Mouse (Mus musculus): ENCODE data around the gene 2700097O09Rik.
A peak's percentile ranks its signal among the peaks of the same experiment; 100 is the strongest.
"Not testable (repeated sequence)": the region's sequence is repeated elsewhere in the genome, so short reads cannot be mapped to it uniquely, and the experiment has no call there.

2700097O09Rik gene

DNA sequence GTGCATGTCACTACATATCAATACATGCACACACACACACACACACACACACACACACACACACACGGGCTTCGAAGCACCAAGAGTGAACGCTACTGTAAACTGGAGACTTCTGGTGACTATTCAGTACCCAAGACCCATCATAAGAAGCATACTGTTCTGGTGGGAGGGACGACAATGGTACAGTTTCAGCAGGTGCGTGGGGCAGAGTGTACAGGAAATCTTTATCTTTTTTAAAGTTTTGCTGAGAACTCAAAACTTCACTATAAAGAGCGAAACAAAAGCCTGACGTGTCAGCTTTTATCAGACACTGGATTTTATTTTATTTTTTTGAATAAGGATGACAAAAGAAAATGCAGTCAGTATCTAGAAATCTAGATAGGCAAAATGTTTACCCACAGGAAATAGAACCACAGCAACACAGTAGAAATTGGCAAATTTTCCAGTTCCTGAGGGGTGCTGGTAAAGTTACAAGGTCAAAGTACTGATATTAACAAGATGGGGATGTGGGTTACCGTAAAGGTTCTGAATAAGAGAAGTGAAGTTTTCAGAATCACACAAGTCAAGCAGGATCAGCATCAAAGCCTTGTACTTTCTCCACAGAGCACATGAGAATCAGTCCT is 30.1 kb downstream of the 2700097O09Rik start:
- DNase-seq (ENCODE audit: low spot score in 2 of 2): no peak

DNA sequence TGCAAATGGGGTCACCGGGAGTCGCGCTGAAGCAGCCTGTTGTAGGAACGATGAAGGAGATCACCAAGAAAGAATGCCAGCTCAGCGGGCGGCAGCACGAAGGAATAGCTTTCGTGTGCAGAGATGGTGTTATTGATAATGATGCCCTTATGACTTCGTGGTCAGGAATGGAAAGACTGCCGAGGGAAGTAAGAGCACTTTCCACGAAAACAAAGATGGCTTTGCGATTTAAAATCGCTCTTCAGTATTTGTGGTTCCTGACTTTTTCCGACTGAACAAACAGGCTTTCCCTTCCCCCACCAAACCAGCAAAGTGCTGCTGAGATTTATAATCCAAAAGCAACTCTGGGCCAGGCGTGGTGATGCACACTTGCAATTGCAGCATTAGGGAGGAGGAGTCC is 38.9 kb downstream of the 2700097O09Rik start:
- no peak for DNase-seq (ENCODE audit: low spot score in 2 of 2)

DNA sequence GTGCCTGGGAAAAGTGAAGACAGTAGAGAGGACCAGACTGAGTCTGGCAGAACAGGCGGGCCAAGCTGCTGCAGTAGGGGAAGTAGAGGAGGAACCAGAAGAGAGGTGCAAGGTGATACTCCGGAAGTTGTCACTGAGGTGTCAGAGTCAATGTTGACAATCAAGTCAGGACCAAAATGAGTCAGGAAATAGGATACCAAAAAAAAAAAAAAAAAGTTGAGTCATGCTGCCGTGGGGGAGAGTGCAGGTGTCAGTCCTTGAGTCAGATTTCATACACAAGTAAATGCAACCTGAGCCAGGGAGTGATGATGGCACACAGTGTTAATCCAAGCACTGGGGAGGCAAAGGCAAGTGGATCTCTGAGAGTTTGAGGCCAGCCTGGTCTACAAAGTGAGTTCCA is 52.8 kb downstream of the 2700097O09Rik start:
- DNase-seq (ENCODE audit: low spot score in 2 of 2): no peak

DNA sequence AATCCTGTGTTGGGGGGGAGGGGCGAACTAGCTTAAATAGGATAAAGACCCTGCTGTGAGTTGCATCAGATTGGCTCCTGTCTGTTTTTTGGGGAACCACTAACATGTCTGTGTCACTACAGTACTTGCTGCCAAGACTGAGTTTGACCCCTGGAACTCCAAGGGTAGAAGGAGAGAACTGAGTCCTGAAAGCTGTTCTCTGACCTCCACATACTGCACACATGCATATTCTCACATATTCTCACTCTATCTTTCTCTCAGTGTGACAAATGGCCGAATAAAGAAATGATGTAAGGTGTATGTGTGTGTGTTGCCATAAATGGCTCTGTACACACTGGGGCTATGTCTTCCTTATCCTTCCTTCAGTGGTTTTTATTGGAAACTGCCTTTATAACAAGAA is 56.6 kb downstream of the 2700097O09Rik start:
- no peak for DNase-seq (ENCODE audit: low spot score in 2 of 2)

DNA sequence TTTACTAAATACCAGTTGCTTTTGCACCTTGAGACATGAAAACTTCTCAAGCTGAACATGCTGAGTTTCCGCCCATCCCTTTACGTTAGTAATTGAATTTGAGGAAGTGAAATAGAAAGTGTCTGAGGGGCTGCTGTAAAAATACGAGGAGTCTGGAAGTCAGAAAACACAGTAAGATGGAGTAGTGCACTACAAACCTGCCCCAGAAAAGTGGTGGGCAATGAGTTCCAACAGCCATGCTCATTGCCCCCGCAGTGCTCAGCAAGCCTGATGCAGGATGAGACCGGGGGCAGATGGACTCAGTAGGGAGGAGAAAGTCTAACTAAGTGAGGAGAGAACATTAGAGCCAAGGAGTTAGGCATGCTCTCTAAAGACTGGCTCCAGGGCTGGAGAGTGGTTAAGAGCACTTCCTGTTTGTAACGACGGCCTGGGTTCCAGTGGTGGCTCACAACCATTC is 60.5 kb downstream of the 2700097O09Rik start:
- DNase-seq (ENCODE audit: low spot score in 2 of 2): peak in 1 of 2 experiments; percentile 67

DNA sequence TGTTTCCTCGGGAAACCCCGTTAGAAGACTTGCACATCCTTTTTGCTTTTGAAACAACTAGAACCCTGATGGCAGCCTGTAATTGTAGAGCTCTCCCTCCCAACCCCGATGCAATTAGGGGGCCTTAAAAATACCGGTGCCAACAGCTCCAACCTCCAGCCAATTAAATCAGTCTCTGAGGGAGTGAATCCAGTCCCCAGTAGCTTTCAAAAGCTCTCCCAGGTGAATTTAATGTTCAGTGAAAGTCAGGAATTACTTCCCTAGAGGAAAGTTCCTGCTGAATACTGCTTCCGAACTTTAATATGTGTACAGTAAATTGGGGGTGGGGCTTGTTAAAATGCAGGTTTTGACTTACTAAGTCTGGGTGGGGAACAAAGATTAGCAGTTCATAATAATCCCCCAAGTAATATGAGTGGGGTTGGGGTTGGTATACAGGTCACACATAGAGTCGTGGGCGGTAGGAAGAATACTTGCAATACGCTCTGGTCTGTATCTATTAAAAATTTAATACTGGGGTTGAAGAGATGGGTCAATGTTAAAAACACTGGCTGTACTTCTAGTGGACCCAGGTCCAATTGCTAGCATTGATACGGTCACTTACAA is 62.7 kb downstream of the 2700097O09Rik start:
- no peak for DNase-seq (ENCODE audit: low spot score in 2 of 2)

DNA sequence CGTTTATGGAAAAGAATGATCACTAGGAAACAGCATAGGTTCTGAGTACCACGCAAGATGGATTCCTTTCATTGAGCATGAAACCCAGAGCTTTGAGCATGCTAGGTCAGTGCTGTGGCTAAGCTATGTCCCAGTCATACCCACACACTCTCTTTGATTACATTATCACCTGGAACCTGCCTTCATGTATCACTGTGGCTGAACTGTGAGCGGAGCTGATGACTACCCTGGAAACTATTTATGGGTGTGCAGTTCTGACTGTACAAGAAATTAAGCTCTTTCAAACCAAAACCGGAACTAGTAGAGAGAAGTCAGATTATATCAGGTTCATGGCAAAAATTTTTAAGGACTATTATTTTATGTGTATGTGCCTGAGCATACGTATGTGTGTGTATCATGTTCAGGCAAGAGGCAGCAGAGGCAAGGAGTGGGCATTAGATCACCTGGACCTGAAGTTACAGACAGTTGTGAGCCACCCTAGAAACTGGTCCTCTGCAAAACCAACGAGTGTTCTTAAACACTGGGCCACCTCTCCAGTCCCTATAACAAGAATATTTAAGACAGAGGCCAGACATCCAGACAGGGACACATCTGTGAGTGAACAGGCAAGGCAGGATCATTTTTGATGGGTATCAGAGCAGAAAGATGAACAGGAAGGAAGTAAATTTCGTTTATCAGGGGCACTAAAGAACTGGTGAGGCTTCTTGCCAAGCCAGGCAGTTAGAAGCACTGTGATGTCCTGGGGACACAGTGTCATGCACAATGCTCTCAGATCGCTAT is 63.4 kb downstream of the 2700097O09Rik start:
- no peak for DNase-seq (ENCODE audit: low spot score in 2 of 2)

DNA sequence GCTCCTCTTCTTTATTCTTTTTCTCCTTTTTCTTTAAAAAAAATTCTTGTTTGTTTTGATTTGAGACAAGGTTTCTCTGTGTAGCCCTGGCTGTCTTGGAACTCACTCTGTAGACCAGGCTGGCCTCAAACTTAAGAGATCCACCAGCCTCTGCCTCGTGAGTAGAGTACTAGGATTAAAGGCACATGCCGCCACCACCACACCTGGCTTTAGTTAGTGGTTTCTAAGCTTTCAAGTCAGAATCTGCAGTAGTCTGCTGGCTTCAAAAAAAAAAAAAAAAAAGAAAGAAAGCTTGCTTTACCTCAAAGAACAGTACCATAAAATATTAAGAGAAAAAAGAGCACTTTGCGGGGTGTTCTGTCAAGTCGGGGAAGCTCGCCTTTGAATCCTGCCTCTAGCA is 64.5 kb downstream of the 2700097O09Rik start:
- no peak for DNase-seq (ENCODE audit: low spot score in 2 of 2)

DNA sequence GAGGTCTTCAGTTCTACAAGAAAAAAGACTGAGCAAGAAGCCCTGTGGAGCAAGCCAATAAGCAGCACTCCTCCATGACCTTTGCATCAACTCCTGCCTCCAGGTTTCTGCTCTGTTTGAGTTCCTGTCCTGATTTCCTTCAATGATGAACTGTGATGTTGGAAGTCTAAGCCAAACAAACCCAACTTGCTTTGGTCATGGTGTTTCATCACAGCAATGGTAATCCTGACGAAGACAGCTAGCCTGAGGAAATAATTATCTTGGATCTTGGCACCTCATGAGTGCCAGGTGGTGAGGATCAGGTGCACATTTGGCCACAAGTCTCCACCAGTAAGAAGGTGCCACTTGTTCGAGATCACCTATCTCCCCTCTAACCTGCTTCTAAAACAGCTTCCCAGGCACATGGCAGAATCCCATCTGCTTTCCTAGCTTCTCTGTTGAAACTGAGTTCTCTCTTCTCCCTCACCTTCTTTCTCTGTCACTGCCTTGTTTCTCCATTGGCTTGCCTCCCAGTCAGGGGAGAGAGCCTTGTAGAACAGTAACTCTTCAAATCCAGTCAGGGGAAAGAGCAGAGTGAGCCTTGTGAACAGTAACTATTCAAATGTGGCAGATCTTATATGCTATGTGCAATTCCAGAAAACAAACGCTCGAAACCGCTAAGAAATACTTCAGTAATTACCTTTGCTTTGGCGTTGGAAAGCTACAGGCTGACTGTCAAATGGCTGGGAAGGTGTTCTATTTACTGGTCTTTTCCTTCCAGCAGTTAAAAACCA is 66.1 kb downstream of the 2700097O09Rik start, which contains the start of gene Baz1a:
Gene Baz1a, minus strand, starts transcription at position 723 of the 773 bp plus-strand sequence.
- DNase-seq (ENCODE audit: low spot score in 2 of 2): no peak

DNA sequence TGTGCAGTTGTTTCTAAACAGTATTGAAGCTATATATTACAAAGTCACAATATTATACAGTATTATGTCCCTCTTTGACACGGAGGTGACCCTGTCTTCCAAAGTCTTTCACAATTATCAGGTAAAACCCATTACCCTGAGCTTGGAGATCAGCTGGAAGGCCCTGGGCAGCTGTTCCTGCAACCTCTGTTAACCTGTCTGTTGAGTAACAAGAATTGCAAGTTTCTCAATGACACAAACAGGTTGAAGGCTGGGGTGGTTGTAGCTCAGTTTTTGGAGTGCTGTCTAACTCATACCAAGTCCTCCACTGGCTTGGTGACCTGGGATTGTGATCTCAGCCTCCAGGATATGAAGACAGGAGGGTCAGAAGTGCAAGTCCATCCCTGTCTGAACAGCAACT is 66.9 kb downstream of the 2700097O09Rik start:
- no peak for DNase-seq (ENCODE audit: low spot score in 2 of 2)

DNA sequence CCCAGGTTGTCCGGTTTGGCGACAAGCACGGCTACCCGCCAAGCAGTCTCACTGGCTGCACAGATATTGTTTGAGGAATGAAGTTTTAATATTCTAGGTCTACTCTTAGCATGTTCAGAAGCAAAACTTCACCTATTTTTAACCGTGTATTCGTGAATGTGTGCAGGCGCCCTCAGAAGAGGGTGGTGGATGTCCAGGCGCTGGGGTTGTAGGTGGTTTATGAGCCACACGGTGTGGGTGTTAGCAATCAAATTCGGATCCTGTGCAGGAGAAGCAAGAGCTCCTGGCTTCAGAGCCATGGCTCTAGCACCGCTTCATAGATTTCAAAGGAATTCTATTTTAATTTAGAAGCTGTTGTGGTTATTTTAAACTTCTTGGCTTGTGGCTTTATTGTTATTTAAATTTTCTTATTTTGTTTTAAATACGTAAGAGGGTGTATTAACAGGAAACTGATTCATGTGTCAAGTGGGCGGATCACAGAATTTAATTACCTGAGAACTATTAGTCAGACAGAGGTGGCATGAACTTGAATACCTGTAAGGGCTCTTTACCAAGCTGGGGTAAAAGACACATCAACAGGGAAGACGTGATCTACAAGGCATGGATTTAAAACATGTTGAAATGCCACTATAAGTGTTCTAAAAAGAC is 72.4 kb downstream of the 2700097O09Rik start:
- no peak for DNase-seq (ENCODE audit: low spot score in 2 of 2)

DNA sequence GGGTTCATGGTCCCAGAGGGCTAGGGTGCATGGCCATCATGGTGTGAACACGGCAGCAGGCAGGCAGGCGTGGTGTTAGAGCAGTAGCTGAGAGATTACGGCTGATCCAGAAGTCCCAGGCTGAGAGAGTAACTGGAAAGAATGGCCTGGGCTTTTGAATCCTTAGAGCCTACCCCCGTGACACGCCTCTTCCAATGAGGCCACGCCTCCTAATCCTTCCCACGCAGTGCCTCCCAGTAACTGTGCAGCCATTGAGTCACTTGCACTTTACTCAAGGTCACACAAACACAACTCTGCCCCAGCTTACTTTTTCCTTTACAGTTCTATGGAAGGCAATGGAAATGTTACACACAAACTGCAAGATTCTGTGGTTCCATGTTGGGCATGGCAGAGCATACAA is 73.8 kb downstream of the 2700097O09Rik start:
- DNase-seq (ENCODE audit: low spot score in 2 of 2): no peak

DNA sequence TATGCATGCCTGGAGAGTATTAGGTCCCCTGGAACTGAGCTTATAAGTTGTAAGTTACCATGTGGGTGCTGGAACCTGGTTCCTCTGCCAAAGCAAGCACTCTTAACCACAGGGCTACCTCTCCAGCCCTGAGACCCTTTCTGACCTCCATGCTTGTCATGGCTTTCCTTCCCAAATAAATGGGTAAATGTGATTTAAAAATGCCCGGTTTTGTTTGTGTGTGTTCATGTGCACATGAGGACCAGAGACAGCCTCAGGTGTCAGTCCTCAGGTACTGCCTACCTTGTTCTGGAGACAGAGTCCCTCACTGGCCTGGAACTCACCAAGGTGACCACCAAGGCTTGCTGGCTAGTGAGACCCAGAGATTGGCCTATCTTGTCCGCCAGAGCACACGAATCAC is 75.5 kb downstream of the 2700097O09Rik start:
- DNase-seq (ENCODE audit: low spot score in 2 of 2): no peak

DNA sequence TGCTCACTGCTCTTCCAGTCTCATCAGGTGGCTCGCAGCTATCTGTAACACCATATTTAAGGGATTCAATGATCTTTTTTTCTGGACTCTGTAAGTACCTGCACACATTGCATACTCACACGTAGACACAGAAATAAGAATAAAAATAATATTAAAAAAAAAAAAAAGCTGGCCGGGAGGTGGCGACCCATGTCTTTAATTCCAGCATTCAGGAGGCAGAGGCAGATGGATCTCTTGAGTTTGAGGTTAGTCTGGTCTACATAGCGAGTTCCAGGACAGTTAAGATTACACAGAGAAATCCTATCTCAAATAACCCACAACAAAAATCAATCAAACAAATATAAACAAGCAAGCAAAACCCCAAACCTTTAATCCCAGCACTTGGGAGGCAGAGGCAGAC is 76.1 kb downstream of the 2700097O09Rik start:
- DNase-seq (ENCODE audit: low spot score in 2 of 2): no peak

DNA sequence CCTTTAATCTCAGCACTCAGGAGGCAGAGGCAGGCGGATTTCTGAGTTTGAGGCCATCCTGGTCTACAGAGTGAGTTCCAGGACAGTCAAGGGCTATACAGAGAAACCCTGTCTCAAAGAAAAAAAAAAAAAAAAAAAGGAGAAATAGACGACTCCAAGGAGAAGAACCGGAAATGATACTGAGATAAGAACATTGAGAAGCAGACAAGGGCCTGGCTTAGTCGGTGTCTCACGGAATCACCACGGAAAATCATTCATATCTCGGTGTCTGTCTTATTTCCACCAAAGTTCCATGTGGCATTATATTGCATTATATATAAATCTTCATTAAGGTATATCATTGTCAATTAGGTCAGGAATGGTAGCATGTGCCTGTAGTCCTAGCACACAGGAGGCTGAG is 77.4 kb downstream of the 2700097O09Rik start:
- not testable (repeated sequence) for DNase-seq (ENCODE audit: low spot score in 2 of 2)

DNA sequence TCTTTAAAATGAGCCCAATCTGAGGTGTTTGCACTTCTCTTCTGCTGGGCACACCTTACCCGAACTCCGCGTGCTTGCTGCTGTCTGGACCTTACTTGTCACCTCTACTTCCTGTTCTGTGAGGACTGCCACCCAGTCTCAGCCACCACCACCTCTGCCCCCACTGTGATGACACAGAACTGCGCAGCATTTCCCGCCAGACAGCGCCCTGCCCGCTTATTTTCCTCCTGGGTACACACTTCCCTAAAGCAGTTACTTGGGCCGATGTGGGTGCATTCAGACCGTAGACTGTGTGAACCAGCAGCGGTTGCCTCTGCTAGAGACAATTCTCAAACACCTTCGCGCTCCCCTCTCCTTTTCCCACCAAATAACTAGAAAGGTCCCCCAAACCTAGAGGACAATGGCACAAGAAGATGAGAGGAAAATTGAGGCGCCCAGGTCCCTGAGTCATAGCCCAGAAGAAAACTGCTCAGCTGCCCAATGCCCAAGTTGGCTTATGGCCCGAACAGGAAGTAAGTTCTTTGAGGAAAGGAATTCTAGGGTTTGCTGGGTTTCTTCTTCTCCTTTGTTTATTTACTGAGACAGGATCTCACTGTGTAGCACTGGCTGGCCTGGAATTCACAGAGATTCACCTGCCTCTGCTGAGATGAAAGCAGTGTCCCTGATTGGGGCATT is 80.8 kb downstream of the 2700097O09Rik start:
- DNase-seq (ENCODE audit: low spot score in 2 of 2): peak; percentile 72 to 85

DNA sequence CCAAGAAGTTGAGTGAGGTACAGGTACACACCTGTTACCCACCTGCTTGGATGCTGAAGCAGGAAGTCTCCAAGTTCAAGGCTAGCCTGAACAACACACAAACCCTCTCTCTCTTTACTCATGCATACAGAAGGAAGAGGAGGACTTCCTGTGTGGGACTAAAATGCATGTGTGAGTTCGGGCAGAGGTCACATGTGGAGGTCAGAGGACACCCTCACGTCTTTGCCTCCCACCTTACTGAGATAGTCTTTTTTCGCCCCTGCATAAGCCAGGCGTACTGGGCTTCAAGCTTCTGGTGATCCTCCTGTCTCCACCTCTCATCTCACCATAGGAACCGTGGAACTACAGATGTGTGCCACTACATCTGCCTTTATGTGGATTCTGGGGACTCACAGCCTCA is 81.5 kb downstream of the 2700097O09Rik start:
- DNase-seq (ENCODE audit: low spot score in 2 of 2): no peak

DNA sequence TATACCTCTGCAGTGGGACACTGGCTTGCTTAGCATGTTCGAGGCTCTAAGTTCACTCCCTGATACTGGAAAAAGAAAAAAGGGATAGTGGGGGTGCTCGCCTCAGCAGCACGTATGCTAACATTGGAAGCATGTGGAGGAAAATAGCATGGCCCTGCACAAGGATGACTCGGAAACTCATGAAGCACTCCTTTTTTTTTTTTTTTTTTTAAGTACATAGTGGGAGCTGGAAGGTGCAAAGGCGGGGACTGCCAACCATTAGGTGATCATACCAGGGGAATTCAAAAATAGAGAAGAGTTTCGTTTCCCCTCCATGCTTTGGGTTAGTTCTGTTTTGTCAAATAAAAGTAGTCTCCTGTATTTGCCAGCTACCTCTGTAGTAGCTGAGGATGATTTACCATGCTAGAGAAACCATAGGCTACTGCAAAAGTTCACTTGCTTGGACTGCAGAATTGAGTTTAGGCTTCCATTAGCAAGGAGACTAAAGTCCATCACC is 82.9 kb downstream of the 2700097O09Rik start:
- no peak for DNase-seq (ENCODE audit: low spot score in 2 of 2)

DNA sequence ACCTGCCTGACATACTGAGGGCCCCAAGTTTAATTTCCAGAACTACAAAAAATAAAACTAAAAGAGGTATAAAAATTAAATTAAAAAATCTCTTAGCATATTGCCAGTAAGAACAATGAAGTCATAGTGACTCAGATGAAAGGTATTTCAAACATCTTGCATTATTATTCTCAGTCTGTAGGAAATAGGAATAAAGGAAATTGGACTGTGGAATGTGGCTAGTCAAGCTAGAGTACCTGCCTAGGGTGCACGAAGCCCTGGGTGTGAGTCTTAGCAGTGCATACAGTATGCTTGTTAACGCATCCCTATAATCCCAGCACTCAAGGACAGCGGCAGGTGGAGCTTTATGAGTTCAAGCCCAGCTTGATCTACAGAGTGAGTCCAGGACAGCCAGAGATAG is 83.9 kb downstream of the 2700097O09Rik start:
- DNase-seq (ENCODE audit: low spot score in 2 of 2): no peak
